Mouse (Mus musculus) midbrain, embryonic 14.5 days (tissue): ENCODE results near the gene Eif2ak4. TPM values are rescaled to one million over a fixed set of nuclear protein-coding genes. Genes with fewer than 3 reads are reported as not detected.

Source experiments
- ATAC-seq: fragments of 200-750 bp; cut with Nextera tagmentation; 2 replicates; pipeline ENCODE4 v1.8.0; 2017; ENCODE audit warnings: moderate number of reproducible peaks, moderate library complexity; ENCODE audit not compliant: low FRiP score, low TSS enrichment
- DNase-seq: peaks from one replicate; pipeline ENCODE4 v3.0.0-alpha.2; 2015
- H3K27ac ChIP-seq: fragments of 300-500 bp; sonication (generic); replicated peaks from 2 replicates; pipeline ENCODE4 v1.5.1; 2014; ENCODE audit warnings: mild to moderate bottlenecking, low read depth, low read length, moderate library complexity
- H3K27me3 ChIP-seq: fragments of 300-500 bp; sonication (generic); 2 replicates; pipeline ENCODE4 v1.6.1; 2014; ENCODE audit warnings: low read length, control low read depth, mixed read lengths; ENCODE audit not compliant: control insufficient read depth, insufficient read depth
- H3K36me3 ChIP-seq: fragments of 300-500 bp; sonication (generic); 2 replicates; pipeline ENCODE4 v1.6.1; 2014; ENCODE audit warnings: low read length, control low read depth; ENCODE audit not compliant: control insufficient read depth, insufficient read depth
- H3K4me1 ChIP-seq: fragments of 300-500 bp; sonication (generic); 2 replicates; pipeline ENCODE4 v1.6.1; 2014; ENCODE audit warnings: mild to moderate bottlenecking, antibody characterized with exemption, low read length, control low read depth; ENCODE audit not compliant: control insufficient read depth, insufficient read depth
- H3K4me2 ChIP-seq: fragments of 300-500 bp; sonication (generic); 2 replicates; pipeline ENCODE4 v1.6.1; 2014; ENCODE audit warnings: mild to moderate bottlenecking, low read length, moderate library complexity
- H3K4me3 ChIP-seq: fragments of 300-500 bp; sonication (generic); replicated peaks from 2 replicates; pipeline ENCODE4 v1.5.1; 2014; ENCODE audit warnings: low read depth, low read length
- H3K9ac ChIP-seq: fragments of 300-500 bp; sonication (generic); replicated peaks from 2 replicates; pipeline ENCODE4 v1.6.1; 2014; ENCODE audit warnings: mild to moderate bottlenecking, low read length, moderate library complexity
- H3K9me3 ChIP-seq: fragments of 300-500 bp; sonication (generic); 2 replicates; pipeline ENCODE4 v1.6.1; 2016; ENCODE audit warnings: low read length, control low read depth, mixed read lengths; ENCODE audit not compliant: control insufficient read depth
- WGBS: fragments of 180-500 bp; shearing (Covaris S2); extraction: QIAGEN DNeasy Blood & Tissue Kit; methylation state at CpG from one replicate; pipeline ENCODE4 v1.1.7; 2014; 5-methylcytosine and 5-hydroxymethylcytosine counted together
- polyA plus RNA-seq: library from polyadenylated mRNA; unstranded; fragments of >200 nt; fragmentation: Nextera tagmentation; extraction: Ambion mirVana; gene quantifications from 2 replicates; pipeline ENCODE4 v1.2.1, GENCODE M21; 2014

Eif2ak4 gene
- polyA plus RNA-seq, 1 experiment from 2014 or later, result 10.2 TPM

- Histone ChIP-seq H3K4me2 (no peak overlapping the region), H3K9me3 (no peaks in the 10 kb centered on the region), H3K4me3 (no peak overlapping the region), H3K27me3 (no peaks in the 10 kb centered on the region), H3K9ac (no peak overlapping the region), H3K36me3 (no peaks in the 10 kb centered on the region), H3K4me1 (0 out of 2 replicates have a peak, but pooled peaks cover 9% of the 10 kb centered on the region), H3K27ac (no peak overlapping the region)
- ATAC-seq (no peak), DNase-seq (no peak)
- WGBS, result 85% methylated on average over 5 of the region's 5 CpGs
Measured at GRCm38 (mm10) chr2:118390072-118390471, 1.7 kb downstream of the Eif2ak4 start.

- H3K4me3 ChIP-seq, result no peak overlapping the region
- H3K9ac ChIP-seq, result no peak overlapping the region
- WGBS, result 75% methylated on average over 5 of the region's 5 CpGs
- no peaks in the 10 kb centered on the region for H3K36me3 ChIP-seq
- no peak overlapping the region for H3K4me2 ChIP-seq
- 0 out of 2 replicates have a peak, but pooled peaks cover 9% of the 10 kb centered on the region for H3K4me1 ChIP-seq
- no peaks in the 10 kb centered on the region for H3K27me3 ChIP-seq
- DNase-seq (no peak), ATAC-seq (no peak)
- no peaks in the 10 kb centered on the region for H3K9me3 ChIP-seq
- H3K27ac ChIP-seq, result no peak overlapping the region
Measured at GRCm38 (mm10) chr2:118391201-118391600, 2.8 kb downstream of the Eif2ak4 start.

- Histone ChIP-seq H3K9ac (no peak overlapping the region), H3K4me2 (no peak overlapping the region), H3K36me3 (no peaks in the 10 kb centered on the region), H3K27me3 (no peaks in the 10 kb centered on the region), H3K9me3 (no peaks in the 10 kb centered on the region), H3K27ac (no peak overlapping the region), H3K4me3 (no peak overlapping the region), H3K4me1 (no peaks in the 10 kb centered on the region)
- ATAC-seq (no peak), DNase-seq (no peak)
- WGBS, result 92% methylated on average over 5 of the region's 5 CpGs
Measured at GRCm38 (mm10) chr2:118399751-118400150, 11.3 kb downstream of the Eif2ak4 start.

- no peaks in the 10 kb centered on the region for H3K27me3 ChIP-seq
- 71% methylated on average over 5 of the region's 5 CpGs for WGBS
- no peak overlapping the region for H3K27ac ChIP-seq
- H3K4me1 ChIP-seq, result no peaks in the 10 kb centered on the region
- no peak overlapping the region for H3K4me3 ChIP-seq
- H3K9ac ChIP-seq, result no peak overlapping the region
- no peak overlapping the region for H3K4me2 ChIP-seq
- H3K9me3 ChIP-seq, result no peaks in the 10 kb centered on the region
- 0 out of 2 replicates have a peak, but pooled peaks cover 3% of the 10 kb centered on the region for H3K36me3 ChIP-seq
- ATAC-seq (no peak), DNase-seq (no peak)
Measured at GRCm38 (mm10) chr2:118401834-118402727, 13.7 kb downstream of the Eif2ak4 start.

GRCm38 (mm10) chr2:118404336-118404735, 15.9 kb downstream of the Eif2ak4 start:
- ATAC-seq, result no peak
- DNase-seq, result no peak

GRCm38 (mm10) chr2:118405568-118405967, 17.1 kb downstream of the Eif2ak4 start:
- no peak overlapping the region for H3K4me3 ChIP-seq
- WGBS, result 70% methylated on average over 4 of the region's 4 CpGs
- no peak for DNase-seq
- H3K9ac ChIP-seq, result no peak overlapping the region
- no peaks in the 10 kb centered on the region for H3K27me3 ChIP-seq
- no peaks in the 10 kb centered on the region for H3K9me3 ChIP-seq
- no peaks in the 10 kb centered on the region for H3K4me1 ChIP-seq
- no peak overlapping the region for H3K27ac ChIP-seq
- H3K36me3 ChIP-seq, result 0 out of 2 replicates have a peak, but pooled peaks cover 7% of the 10 kb centered on the region
- no peak overlapping the region for H3K4me2 ChIP-seq
- no peak for ATAC-seq

More at GRCm38 (mm10) chr2:118404336-118404735, 15.9 kb downstream of the Eif2ak4 start:
- H3K4me2 ChIP-seq, result no peak overlapping the region
- 87% methylated on average over 5 of the region's 5 CpGs for WGBS
- H3K9me3 ChIP-seq, result no peaks in the 10 kb centered on the region
- H3K4me3 ChIP-seq, result no peak overlapping the region
- 0 out of 2 replicates have a peak, but pooled peaks cover 7% of the 10 kb centered on the region for H3K36me3 ChIP-seq
- no peak overlapping the region for H3K27ac ChIP-seq
- no peaks in the 10 kb centered on the region for H3K27me3 ChIP-seq
- no peaks in the 10 kb centered on the region for H3K4me1 ChIP-seq
- H3K9ac ChIP-seq, result no peak overlapping the region

- DNase-seq (no peak), ATAC-seq (no peak)
- Histone ChIP-seq H3K36me3 (0 out of 2 replicates have a peak, but pooled peaks cover 10% of the 10 kb centered on the region), H3K4me1 (no peaks in the 10 kb centered on the region), H3K4me2 (no peak overlapping the region), H3K9me3 (no peaks in the 10 kb centered on the region), H3K27me3 (no peaks in the 10 kb centered on the region), H3K4me3 (no peak overlapping the region), H3K27ac (no peak overlapping the region), H3K9ac (no peak overlapping the region)
- WGBS, result 78% methylated on average over 2 of the region's 2 CpGs
Measured at GRCm38 (mm10) chr2:118406811-118407210, 18.4 kb downstream of the Eif2ak4 start.

GRCm38 (mm10) chr2:118408336-118408895, 20.0 kb downstream of the Eif2ak4 start:
- H3K9ac ChIP-seq, result no peak overlapping the region
- ATAC-seq (no peak), DNase-seq (no peak)
- no peaks in the 10 kb centered on the region for H3K9me3 ChIP-seq
- WGBS, result 91% methylated on average over 4 of the region's 4 CpGs
- H3K27me3 ChIP-seq, result no peaks in the 10 kb centered on the region
- no peak overlapping the region for H3K4me3 ChIP-seq
- no peak overlapping the region for H3K4me2 ChIP-seq
- H3K36me3 ChIP-seq, result peaks cover 21% of the 10 kb centered on the region; the same call in 1 of the 2 replicates
- H3K4me1 ChIP-seq, result no peaks in the 10 kb centered on the region
- H3K27ac ChIP-seq, result no peak overlapping the region
